Mouse (Mus musculus): ENCODE measurements around the gene Arhgef3.
"Not testable (repeated sequence)": the region's sequence is repeated elsewhere in the genome, so short reads cannot be mapped to it uniquely, and the experiment has no call there.

Arhgef3 gene

DNA sequence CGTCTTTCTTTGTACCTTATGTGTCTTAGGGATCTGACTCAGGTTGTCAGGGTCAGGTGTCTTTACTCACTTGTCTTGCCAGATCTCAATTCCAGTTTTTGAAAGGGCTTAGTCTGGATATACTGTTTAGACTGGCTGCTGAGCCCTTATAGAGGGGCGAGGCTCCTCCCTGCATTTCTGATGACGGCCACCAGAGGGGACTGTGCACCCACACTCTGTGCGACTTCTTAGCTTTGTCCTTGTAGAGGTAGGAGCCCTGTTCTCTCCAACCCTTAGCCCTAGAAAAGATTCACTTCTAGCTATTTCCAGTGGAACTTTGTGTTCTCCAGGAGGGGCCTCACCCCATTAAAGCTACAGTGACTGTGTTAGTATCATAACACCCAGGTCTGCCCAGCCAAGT is 72.3 kb downstream of the Arhgef3 start:
- peak; percentile 80 to 88 for DNase-seq (ENCODE audit: low read depth in 2 of 2, low spot score in 2 of 2)

- DNase-seq (ENCODE audit: low read depth in 2 of 2, low spot score in 2 of 2): no peak
These were observed 73.2 kb downstream of the Arhgef3 start for GRCm38 (mm10) chr14:27187885-27188284.

- DNase-seq (ENCODE audit: low read depth in 2 of 2, low spot score in 2 of 2): peak; percentile 36 to 53
These were observed 77.8 kb downstream of the Arhgef3 start for GRCm38 (mm10) chr14:27192450-27192849.

- no peak for DNase-seq (ENCODE audit: low read depth in 2 of 2, low spot score in 2 of 2)
These were observed 82.3 kb downstream of the Arhgef3 start for GRCm38 (mm10) chr14:27196980-27197379.

- DNase-seq (ENCODE audit: low read depth in 2 of 2, low spot score in 2 of 2): no peak
These were observed 83.9 kb downstream of the Arhgef3 start for GRCm38 (mm10) chr14:27198490-27199089.

DNA sequence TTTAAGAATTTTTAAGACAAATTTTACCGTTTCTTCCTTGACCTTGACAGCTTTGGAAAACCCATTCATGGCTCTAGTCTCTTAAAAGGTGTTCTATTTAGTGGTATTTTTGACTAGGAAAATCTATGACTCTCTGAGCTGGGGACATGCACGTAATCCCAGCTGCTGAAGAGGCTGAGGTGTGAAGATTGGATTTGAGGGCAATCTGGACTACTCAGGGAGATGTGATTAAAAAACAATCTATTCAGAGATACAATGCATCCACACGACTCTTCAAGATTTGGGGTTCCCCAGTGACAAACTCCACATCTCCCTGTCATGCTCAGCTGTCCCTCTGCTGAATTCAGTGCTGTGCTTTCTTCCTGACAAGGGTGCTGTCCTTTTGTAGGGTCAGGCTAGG is 84.4 kb downstream of the Arhgef3 start:
- DNase-seq (ENCODE audit: low read depth in 2 of 2, low spot score in 2 of 2): no peak

DNA sequence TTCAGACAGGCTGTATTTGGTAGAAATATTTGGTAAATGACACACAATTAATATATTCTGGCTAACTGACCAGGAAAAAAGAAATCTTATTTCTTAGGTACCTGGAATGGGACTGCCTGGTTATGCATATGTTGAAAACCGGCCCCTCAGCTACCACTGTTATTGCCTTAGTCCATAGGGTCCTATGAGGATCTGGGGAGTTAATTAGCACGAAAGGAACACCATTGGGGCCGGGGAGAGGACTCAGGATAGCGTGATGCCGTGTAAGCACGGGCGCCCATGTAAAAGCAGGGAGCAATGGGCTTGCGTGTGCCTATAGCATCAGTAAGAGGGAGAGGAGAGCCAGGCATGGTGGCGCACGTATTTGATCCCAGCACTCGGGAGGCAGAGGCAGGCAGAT is 85.2 kb downstream of the Arhgef3 start:
- DNase-seq (ENCODE audit: low read depth in 2 of 2, low spot score in 2 of 2): no peak

- DNase-seq (ENCODE audit: low read depth in 2 of 2, low spot score in 2 of 2): no peak
These were observed 86.3 kb downstream of the Arhgef3 start for GRCm38 (mm10) chr14:27200743-27201576.

DNA sequence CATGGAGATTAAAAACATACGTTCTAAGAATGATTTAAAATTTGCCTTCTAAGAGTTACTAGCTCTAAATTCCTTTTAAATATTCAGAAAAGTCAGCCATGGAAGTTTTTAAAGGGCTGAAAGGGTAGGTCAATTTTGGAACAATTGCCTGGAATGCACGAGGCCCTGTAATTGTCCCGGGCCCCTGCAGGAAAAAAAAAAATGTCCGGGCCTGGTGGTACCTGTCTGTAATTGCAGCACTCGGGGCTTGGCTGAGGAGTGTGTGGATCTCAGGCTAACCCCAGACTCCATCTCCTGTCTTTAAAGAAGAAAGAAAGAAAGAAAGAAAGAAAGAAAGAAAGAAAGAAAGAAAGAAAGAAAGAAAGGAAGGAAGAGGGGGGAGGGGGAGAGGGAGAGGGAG is 87.1 kb downstream of the Arhgef3 start:
- DNase-seq (ENCODE audit: low read depth in 2 of 2, low spot score in 2 of 2): no peak

- no peak for DNase-seq (ENCODE audit: low read depth in 2 of 2, low spot score in 2 of 2)
These were observed 90.0 kb downstream of the Arhgef3 start for GRCm38 (mm10) chr14:27204704-27205103.

DNA sequence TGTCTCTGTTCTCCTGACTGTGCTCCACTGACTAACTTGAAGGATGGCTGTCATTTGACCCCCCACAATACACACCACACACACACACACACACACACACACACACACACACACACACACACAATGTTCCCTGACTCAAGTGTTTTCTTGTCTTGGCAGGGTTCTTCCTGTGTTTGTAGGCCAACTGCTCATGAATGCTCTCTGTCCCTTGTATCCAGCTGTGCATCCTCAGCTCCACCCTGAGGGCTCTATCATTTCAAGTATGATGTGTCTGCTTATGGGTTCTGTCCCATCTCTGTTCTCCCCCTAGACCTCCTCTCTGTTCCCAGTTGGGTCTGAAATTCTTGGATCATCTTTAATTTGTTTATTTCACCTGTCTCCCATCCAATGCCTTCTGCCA is 91.7 kb downstream of the Arhgef3 start:
- DNase-seq (ENCODE audit: low read depth in 2 of 2, low spot score in 2 of 2): no peak

DNA sequence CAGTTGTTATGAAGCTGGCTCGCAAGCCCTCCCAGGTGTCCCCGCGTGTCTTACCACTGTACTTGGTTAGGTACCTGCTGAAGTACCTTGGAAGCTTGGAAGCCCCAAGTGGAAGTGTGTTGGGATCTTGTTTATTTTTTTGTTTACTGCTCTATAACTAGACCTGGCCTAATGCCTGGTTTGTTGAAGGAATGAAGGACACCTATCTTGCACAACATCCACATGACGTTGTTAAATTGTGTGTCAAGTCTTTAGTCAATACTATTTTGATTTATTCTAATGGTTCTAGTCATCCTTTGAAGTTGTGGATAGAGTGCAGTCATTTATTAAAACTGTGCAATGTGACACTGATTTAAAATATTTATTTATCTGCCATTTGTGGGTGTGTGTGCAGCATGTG is 94.8 kb downstream of the Arhgef3 start:
- DNase-seq (ENCODE audit: low read depth in 2 of 2, low spot score in 2 of 2): no peak

GRCm38 (mm10) chr14:27210801-27211200 is 96.1 kb downstream of the Arhgef3 start:
- not testable (repeated sequence) for DNase-seq (ENCODE audit: low read depth in 2 of 2, low spot score in 2 of 2)

GRCm38 (mm10) chr14:27211743-27212445 is 97.2 kb downstream of the Arhgef3 start:
- DNase-seq (ENCODE audit: low read depth in 2 of 2, low spot score in 2 of 2): no peak

- no peak for DNase-seq (ENCODE audit: low read depth in 2 of 2, low spot score in 2 of 2)
These were observed 99.5 kb downstream of the Arhgef3 start for GRCm38 (mm10) chr14:27214232-27214631.

DNA sequence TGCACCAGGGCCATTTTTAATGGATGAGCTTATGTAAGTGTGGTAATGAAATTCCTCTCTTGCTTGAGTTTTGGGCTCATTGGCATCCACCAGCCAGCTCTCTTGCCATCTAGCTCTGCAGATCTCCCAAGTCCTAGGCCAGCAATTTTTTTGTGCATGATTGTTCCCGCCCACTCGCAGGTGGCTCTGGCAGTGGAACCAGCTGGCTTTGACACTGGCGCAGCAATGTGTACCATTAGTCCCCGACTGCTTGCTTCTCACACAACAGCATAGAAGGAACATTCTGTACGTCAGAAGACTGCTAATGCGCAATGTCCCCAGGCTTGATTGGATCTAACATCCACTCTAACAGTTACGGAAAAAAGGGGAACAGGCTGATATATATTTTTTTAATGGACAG is 105.0 kb downstream of the Arhgef3 start:
- DNase-seq (ENCODE audit: low read depth in 2 of 2, low spot score in 2 of 2): no peak

DNA sequence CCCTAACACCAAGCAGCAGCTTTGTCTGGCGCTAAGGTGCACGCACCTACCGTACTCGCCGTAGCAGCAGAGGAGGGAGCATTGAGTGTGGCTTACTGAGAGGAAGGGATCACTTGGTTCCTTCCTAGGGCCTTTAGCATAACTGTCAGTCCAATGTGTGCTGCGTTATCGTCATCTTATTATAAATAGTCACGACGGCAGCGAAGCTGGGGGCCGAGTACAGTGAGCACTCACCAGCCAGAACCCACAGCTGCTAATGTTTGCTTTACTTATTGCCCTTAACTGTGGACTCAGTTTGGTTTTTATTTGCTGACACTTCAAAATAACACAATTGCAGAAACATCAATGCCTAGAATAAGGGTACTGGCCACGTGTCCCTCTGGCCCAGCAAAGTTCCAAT is 105.6 kb downstream of the Arhgef3 start:
- DNase-seq (ENCODE audit: low read depth in 2 of 2, low spot score in 2 of 2): no peak

DNA sequence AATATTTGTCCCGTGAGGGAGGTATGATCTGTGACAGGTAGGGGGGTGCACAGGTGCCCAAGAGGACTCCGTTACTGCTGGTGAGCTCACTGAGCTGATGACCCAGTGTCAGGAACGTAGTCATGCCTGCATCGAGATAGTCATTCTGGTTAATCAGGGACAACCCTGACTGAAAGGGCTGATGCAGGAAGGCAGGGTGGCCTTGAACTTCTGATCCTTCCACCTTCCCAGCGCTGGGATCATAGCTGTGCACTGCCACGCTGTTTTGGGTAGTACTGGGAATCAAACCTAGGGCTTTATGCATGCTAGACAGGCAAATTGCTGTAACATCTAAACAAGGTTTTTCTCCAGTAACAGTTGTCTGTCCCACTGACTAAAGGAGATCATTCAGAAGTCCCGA is 109.9 kb downstream of the Arhgef3 start:
- DNase-seq (ENCODE audit: low read depth in 2 of 2, low spot score in 2 of 2): no peak

GRCm38 (mm10) chr14:27226288-27226687 is 111.6 kb downstream of the Arhgef3 start:
- no peak for DNase-seq (ENCODE audit: low read depth in 2 of 2, low spot score in 2 of 2)

GRCm38 (mm10) chr14:27228288-27228687 is 113.6 kb downstream of the Arhgef3 start:
- DNase-seq (ENCODE audit: low read depth in 2 of 2, low spot score in 2 of 2): no peak

GRCm38 (mm10) chr14:27228941-27229371 is 114.3 kb downstream of the Arhgef3 start:
- no peak for DNase-seq (ENCODE audit: low read depth in 2 of 2, low spot score in 2 of 2)
